Mouse (Mus musculus): Measurements from ENCODE around the gene Sfxn3. TPM values are rescaled to one million over a fixed set of nuclear protein-coding genes. Genes with fewer than 3 reads are reported as not detected.
A peak's percentile ranks its signal among the peaks of the same experiment; 100 is the strongest.

The Sfxn3 gene
- polyA plus RNA-seq, 1 experiment from 2014 or later, result 3.5 TPM

DNA sequence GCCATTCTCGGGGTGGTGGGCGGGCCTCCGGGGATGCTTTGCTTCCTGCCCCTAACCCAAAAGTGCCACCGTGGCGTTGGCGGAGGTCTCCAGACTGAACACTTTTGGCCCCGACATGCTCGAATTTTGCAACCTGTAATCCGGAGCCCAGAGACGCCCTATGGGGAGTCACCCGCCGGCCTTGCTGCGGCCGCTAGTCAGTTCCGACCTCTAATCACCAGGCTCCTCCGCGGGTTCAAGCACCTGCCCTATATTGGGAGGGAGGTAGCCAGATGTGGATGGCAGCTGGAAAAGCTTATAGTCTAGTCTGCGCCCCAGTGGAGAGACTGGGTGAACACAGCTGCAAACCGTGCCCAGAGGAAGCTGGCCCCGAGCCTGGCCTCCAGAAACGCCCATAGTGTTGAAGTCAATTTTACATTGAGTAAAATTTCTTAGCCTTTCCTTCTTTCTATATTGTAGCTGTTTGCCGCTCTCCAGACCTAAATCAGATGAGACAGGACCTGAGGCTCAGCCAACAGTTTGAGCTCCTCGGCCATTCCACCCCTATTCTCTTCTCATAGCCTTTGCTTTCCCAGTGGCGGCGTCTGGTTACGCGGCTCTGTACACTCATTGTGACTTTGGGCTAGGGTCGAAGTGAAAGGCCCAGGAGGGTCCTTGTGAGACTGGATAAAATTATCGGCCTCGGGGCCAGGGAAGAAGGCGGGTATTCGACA lies 28.2 kb downstream of the Sfxn3 start:
- H3K36me3 ChIP-seq (ENCODE audit: control insufficient read depth, insufficient read depth), result no peaks in the 10 kb centered on the region
- peak overlapping the region; percentile 85 for H3K9ac ChIP-seq (ENCODE audit: low read depth, low read length)
- peak overlapping the region; percentile 89 for H3K27ac ChIP-seq (ENCODE audit: low read length)
- peaks cover 51% of the 10 kb centered on the region for H3K27me3 ChIP-seq (ENCODE audit: control insufficient read depth, insufficient read depth, low read depth, low read length)
- peak; percentile 45 for ATAC-seq (ENCODE audit: low read depth)
- peak overlapping the region; percentile 74 for H3K4me3 ChIP-seq (ENCODE audit: low read depth, low read length)
- peaks cover 42% of the 10 kb centered on the region for H3K4me1 ChIP-seq (ENCODE audit: control insufficient read depth, low read depth, low read length)
- H3K9me3 ChIP-seq (replicated peaks; ENCODE audit: control insufficient read depth, low read length), result no peaks in the 10 kb centered on the region
- H3K4me2 ChIP-seq (ENCODE audit: low read depth, low read length), result peak overlapping the region; percentile 97
- 2% methylated on average over 32 of the region's 32 CpGs for whole genome bisulfite sequencing (ENCODE audit: insufficient replicate concordance)

DNA sequence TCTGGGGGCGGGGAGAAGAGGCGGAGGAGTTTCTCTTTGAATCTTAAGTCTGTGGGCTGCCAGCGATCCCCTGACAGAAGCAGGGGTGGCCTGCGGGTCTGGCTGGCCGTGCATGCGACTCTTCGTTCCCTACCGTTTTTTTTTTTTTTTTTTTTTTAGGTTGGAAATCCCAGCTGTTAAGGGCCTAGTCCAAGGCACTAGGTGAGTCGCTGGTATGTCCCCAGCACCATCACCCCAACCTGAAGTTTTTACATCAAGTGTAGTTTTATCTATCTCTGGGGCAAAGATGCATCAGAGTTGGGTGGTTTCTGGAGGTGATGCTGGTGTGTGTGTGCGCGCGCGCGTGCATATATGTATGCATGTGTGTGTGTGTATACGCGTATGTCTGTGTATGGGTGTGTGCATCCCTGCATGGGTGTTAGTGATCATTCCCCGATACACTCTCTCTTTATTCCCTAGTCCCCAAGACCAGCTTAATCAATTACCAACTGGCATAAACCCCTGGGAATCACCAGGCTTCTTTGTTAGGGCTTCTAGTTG lies 28.8 kb downstream of the Sfxn3 start:
- Histone ChIP-seq H3K9me3 (replicated peaks; ENCODE audit: control insufficient read depth, low read length) (no peaks in the 10 kb centered on the region), H3K27me3 (ENCODE audit: control insufficient read depth, insufficient read depth, low read depth, low read length) (peaks cover 58% of the 10 kb centered on the region), H3K36me3 (ENCODE audit: control insufficient read depth, insufficient read depth) (no peaks in the 10 kb centered on the region), H3K4me2 (ENCODE audit: low read depth, low read length) (peak overlapping the region; percentile 97), H3K4me3 (ENCODE audit: low read depth, low read length) (peak overlapping the region; percentile 74), H3K27ac (ENCODE audit: low read length) (no peak overlapping the region), H3K9ac (ENCODE audit: low read depth, low read length) (peak overlapping the region; percentile 85), H3K4me1 (ENCODE audit: control insufficient read depth, low read depth, low read length) (peaks cover 39% of the 10 kb centered on the region)
- WGBS (ENCODE audit: insufficient replicate concordance), result 10% methylated on average over 17 of the region's 17 CpGs
- no peak for ATAC-seq (ENCODE audit: low read depth)

DNA sequence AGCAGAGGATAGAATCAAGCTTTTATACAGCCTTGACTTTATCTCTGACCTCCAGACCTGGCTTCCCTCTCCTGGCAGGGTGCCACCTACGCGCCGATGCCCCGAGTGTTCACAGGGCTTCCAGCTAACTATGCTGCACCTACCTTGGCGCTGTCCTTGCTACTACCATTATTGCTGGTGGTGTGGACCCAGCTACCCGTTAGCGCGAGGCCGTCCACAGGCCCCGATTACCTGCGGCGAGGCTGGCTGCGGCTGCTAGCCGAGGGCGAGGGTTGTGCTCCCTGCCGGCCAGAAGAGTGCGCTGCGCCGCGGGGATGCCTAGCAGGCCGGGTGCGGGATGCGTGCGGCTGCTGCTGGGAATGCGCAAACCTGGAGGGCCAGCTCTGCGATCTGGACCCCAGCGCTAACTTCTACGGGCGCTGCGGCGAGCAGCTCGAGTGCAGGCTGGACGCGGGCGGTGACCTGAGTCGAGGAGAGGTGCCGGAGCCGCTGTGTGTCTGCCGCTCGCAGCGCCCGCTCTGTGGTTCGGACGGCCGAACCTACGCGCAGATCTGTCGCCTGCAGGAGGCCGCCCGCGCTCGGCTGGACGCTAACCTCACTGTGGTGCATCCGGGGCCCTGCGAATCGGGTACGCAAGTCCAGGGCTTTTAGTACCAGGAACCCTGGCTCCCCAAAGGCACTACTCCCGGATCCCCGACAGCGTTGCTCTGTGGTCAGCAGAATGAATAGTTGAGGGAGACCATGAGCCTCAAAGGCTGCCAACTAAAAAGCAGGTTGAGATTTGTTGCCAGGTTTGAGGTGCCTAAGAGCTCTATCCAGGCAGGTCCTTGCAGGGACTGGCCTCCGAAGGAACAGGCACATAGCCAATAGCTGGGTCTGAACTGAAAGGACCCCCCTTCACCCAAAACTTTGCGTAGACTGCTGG lies 29.5 kb downstream of the Sfxn3 start:
- H3K4me1 ChIP-seq (ENCODE audit: control insufficient read depth, low read depth, low read length), result peaks cover 39% of the 10 kb centered on the region
- peak overlapping the region; percentile 74 for H3K4me3 ChIP-seq (ENCODE audit: low read depth, low read length)
- H3K36me3 ChIP-seq (ENCODE audit: control insufficient read depth, insufficient read depth), result no peaks in the 10 kb centered on the region
- H3K4me2 ChIP-seq (ENCODE audit: low read depth, low read length), result peak overlapping the region; percentile 97
- peaks cover 63% of the 10 kb centered on the region for H3K27me3 ChIP-seq (ENCODE audit: control insufficient read depth, insufficient read depth, low read depth, low read length)
- H3K27ac ChIP-seq (ENCODE audit: low read length), result no peak overlapping the region
- peak overlapping the region; percentile 33 for H3K9ac ChIP-seq (ENCODE audit: low read depth, low read length)
- ATAC-seq (ENCODE audit: low read depth), result peak; percentile 28
- H3K9me3 ChIP-seq (replicated peaks; ENCODE audit: control insufficient read depth, low read length), result no peaks in the 10 kb centered on the region
- WGBS (ENCODE audit: insufficient replicate concordance), result 1% methylated on average over 62 of the region's 62 CpGs

DNA sequence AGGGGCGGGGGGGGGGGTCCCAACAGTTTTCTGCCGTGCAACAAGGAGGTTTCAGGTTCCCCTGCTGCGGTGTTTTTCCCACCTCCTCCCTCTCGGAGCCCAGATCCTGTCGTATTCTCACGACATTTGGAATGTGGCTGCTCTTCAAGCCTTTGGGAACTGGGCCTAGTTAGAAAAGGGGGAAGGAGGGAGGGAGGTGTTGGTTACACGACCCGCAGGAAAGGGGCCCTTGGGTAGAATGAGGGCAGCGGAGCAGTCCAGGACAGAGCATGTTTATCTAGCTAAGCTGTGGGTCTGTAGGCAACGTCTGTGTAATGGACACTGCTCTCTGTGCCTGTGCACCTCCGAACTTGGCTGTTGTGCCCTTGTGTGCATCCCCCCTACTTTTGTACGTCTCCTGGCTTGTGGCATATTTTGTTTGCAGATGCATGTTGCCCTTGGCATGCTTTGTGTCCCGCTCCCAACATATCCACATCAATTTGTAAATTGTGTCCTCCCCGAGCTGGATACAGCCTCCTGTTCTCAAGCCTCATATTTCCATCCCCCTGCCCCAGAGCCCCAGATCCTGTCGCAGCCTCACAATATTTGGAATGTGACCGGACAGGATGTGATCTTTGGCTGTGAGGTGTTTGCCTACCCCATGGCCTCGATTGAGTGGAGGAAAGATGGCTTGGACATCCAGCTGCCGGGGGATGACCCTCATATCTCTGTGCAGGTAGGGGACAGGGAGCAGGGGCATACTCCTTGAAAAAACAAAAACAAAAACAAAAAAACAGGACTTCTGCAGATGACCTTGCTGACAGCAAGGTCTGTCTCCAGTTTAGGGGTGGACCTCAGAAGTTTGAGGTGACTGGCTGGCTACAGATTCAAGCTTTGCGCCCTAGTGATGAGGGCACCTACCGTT lies 30.7 kb downstream of the Sfxn3 start:
- Histone ChIP-seq H3K27me3 (ENCODE audit: control insufficient read depth, insufficient read depth, low read depth, low read length) (peaks cover 70% of the 10 kb centered on the region), H3K9me3 (replicated peaks; ENCODE audit: control insufficient read depth, low read length) (no peaks in the 10 kb centered on the region), H3K27ac (ENCODE audit: low read length) (no peak overlapping the region), H3K36me3 (ENCODE audit: control insufficient read depth, insufficient read depth) (no peaks in the 10 kb centered on the region), H3K4me2 (ENCODE audit: low read depth, low read length) (no peak overlapping the region), H3K4me3 (ENCODE audit: low read depth, low read length) (no peak overlapping the region), H3K9ac (ENCODE audit: low read depth, low read length) (no peak overlapping the region), H3K4me1 (ENCODE audit: control insufficient read depth, low read depth, low read length) (peaks cover 39% of the 10 kb centered on the region)
- 5% methylated on average over 20 of the region's 20 CpGs for WGBS (ENCODE audit: insufficient replicate concordance)
- no peak for ATAC-seq (ENCODE audit: low read depth)

DNA sequence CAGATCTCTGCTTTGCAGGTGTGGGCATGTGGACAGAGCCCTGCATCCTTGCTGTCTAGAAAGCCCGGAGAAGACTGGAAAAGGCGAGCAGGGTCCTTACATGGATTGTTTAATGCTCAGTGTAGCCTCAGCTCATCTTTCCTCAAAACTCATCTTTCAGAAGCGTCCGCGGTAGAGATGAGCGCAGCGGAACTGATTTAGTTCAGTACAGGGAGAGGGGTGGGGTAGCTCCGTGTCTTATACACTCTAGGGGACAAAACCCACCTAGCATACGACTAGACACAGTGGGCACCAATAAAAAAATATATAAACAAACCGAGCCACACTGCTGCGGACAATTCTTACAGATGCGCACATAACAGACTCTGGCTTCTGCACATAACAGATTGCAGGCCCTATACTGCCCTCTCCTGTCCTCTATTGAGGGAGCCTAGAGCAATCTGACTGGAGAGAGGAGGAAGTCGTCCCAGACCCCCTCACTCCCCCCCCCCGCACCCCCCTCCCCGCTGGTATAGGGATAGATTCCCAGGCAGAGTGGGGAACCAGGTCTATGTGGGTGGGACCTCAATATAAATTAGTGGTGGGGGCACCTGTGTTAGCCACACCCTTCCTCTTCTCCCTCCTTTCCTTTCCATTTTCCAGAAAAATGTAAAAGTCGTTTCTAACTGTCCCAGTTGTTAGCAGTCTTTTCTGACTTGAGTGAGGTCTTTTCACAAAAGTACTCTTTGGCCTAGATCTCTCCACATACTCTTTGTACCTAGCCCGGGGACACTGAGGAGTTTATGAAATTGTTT lies 31.9 kb downstream of the Sfxn3 start:
- no peak for ATAC-seq (ENCODE audit: low read depth)
- H3K4me1 ChIP-seq (ENCODE audit: control insufficient read depth, low read depth, low read length), result peaks cover 32% of the 10 kb centered on the region
- peaks cover 76% of the 10 kb centered on the region for H3K27me3 ChIP-seq (ENCODE audit: control insufficient read depth, insufficient read depth, low read depth, low read length)

DNA sequence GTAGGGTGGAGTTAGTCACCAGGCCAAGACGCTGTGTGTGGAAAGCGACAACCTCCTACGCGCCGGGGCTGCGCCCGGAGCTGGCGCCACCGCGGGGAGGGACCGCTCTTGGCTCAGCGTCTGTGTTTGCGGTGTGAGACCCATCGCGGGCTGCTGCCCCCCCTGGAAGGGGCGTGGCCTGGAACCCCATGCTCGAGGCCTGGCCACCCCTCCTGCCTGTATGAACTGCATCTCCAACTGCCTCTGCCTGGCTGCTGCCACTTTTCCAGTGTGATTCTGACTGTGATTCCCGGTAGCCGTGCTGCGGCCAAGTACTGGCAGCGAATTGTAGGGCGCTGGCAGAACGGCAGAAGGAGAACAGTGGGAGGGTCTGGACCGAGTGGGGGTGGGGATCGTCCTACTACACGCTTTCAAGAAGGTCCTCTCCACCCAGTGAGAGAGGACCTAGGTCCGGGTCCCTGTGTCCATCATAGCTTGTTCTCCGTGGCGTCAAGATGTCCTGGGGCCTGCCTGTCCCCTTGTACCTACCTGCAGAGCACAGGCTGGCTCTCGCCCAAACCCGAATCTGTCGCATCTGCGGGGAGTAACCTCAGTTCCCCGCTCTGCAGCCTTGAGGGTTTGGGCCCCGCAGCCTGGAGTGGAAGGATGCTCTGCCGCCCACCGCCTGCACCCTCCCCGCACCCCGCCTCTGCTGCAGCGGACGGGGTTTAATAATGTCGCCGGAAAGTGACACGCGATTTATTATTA lies 32.6 kb downstream of the Sfxn3 start:
- no peaks in the 10 kb centered on the region for H3K36me3 ChIP-seq (ENCODE audit: control insufficient read depth, insufficient read depth)
- WGBS (ENCODE audit: insufficient replicate concordance), result 1% methylated on average over 45 of the region's 45 CpGs
- no peak for ATAC-seq (ENCODE audit: low read depth)
- H3K27ac ChIP-seq (ENCODE audit: low read length), result no peak overlapping the region
- H3K4me1 ChIP-seq (ENCODE audit: control insufficient read depth, low read depth, low read length), result peaks cover 32% of the 10 kb centered on the region
- H3K4me3 ChIP-seq (ENCODE audit: low read depth, low read length), result peak overlapping the region; percentile 19; the same call in 1 of the 2 replicates
- H3K9ac ChIP-seq (ENCODE audit: low read depth, low read length), result no peak overlapping the region
- H3K4me2 ChIP-seq (ENCODE audit: low read depth, low read length), result peak overlapping the region; percentile 43
- peaks cover 79% of the 10 kb centered on the region for H3K27me3 ChIP-seq (ENCODE audit: control insufficient read depth, insufficient read depth, low read depth, low read length)
- H3K9me3 ChIP-seq (replicated peaks; ENCODE audit: control insufficient read depth, low read length), result no peaks in the 10 kb centered on the region

More for the DNA sequence above, 31.9 kb downstream of the Sfxn3 start:
- no peaks in the 10 kb centered on the region for H3K36me3 ChIP-seq (ENCODE audit: control insufficient read depth, insufficient read depth)
- peak overlapping the region; percentile 43; the same call in 1 of the 2 replicates for H3K4me2 ChIP-seq (ENCODE audit: low read depth, low read length)
- no peak overlapping the region for H3K9ac ChIP-seq (ENCODE audit: low read depth, low read length)
- no peak overlapping the region for H3K27ac ChIP-seq (ENCODE audit: low read length)
- H3K4me3 ChIP-seq (ENCODE audit: low read depth, low read length), result no peak overlapping the region; the same call in 1 of the 2 replicates
- H3K9me3 ChIP-seq (replicated peaks; ENCODE audit: control insufficient read depth, low read length), result no peaks in the 10 kb centered on the region
- WGBS (ENCODE audit: insufficient replicate concordance), result 7% methylated on average over 17 of the region's 17 CpGs

DNA sequence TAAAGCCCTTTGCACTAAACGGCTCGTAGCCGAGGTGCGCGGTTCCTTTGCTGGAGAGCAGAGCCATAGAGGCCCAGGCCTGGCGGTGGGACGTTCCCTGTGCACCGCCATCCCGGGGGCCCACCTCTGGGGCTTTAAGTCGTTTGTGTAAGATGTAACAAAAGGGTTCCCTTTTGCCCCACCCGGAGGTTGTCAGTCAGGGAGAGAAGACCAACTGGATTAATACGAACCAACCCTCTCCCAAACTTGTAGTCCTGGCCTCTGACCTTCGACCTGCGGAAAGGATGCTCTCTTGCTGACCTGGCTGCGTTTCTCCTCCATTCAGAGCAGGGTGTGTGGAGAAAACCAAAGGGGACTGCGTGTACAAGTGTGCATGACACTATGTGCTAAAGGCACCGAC lies 33.4 kb downstream of the Sfxn3 start:
- H3K9ac ChIP-seq (ENCODE audit: low read depth, low read length), result no peak overlapping the region
- 3% methylated on average over 17 of the region's 17 CpGs for WGBS (ENCODE audit: insufficient replicate concordance)
- peaks cover 26% of the 10 kb centered on the region for H3K4me1 ChIP-seq (ENCODE audit: control insufficient read depth, low read depth, low read length)
- no peak overlapping the region for H3K4me2 ChIP-seq (ENCODE audit: low read depth, low read length)
- no peaks in the 10 kb centered on the region for H3K9me3 ChIP-seq (replicated peaks; ENCODE audit: control insufficient read depth, low read length)
- no peaks in the 10 kb centered on the region for H3K36me3 ChIP-seq (ENCODE audit: control insufficient read depth, insufficient read depth)
- peaks cover 80% of the 10 kb centered on the region for H3K27me3 ChIP-seq (ENCODE audit: control insufficient read depth, insufficient read depth, low read depth, low read length)
- no peak for ATAC-seq (ENCODE audit: low read depth)
- H3K4me3 ChIP-seq (ENCODE audit: low read depth, low read length), result no peak overlapping the region
- no peak overlapping the region for H3K27ac ChIP-seq (ENCODE audit: low read length)
